Mouse (Mus musculus) small intestine, adult 2 months (tissue): Measurements from ENCODE around the gene Plekha8.

Experiments used
- CTCF ChIP-seq: fragments of 200-500 bp; IDR thresholded peaks from 2 replicates; pipeline ENCODE4 v1.5.1; 2012; ENCODE audit warnings: low read depth, mild to moderate bottlenecking, control low read depth, inconsistent platforms, low read length, moderate library complexity, mixed read lengths; ENCODE audit not compliant: insufficient replicate concordance, insufficient read length; ENCODE audit errors: extremely low read depth
- POLR2A ChIP-seq: fragments of 200-500 bp; IDR thresholded peaks from 2 replicates; pipeline ENCODE4 v1.6.1; 2012; ENCODE audit warnings: low read depth, mild to moderate bottlenecking, control low read depth, inconsistent platforms, low read length, moderate library complexity

DNA sequence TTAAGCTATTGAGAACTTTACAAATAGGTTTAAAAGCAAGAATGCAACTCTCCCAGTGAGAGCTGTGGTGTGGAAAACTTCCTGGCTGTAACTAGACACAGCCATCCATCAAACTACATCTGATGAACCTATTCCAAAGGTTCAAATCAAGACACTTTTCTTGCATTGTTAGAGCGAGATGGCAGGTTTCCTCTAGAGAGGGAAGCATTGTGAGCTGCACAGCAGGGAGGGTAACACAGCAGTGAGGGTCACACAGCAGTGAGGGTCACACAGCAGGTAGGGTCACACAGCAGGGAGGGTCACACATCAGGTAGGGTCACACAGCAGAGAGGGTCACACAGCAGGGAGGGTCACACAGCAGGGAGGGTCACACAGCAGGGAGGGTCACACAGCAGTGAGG is 6.7 kb upstream of the Plekha8 start:
- TF ChIP-seq POLR2A (no peak), CTCF (no peak)
